Mouse (Mus musculus) heart, adult 2 months (tissue): ENCODE results near the gene Cd6. TPM values are rescaled to one million over a fixed set of nuclear protein-coding genes. Genes with fewer than 3 reads are reported as not detected.
A peak's percentile ranks its signal among the peaks of the same experiment; 100 is the strongest.

ENCODE experiments used
- DNase-seq, 2 experiments: peaks; one replicate each; pipeline ENCODE4 v3.0.0; 2021
- H3K27ac ChIP-seq: fragments of 200-600 bp; 2 replicates; pipeline ENCODE4 v1.8.1; 2022
- H3K27me3 ChIP-seq: fragments of 200-500 bp; 2 replicates; pipeline ENCODE4 v1.6.1; 2012; ENCODE audit warnings: mild to moderate bottlenecking, low read length, inconsistent platforms, mixed read lengths; ENCODE audit not compliant: control insufficient read depth, insufficient read depth
- H3K36me3 ChIP-seq: fragments of 200-500 bp; 2 replicates; pipeline ENCODE4 v1.6.1; 2012; ENCODE audit warnings: low read length, inconsistent platforms; ENCODE audit not compliant: control insufficient read depth, insufficient read depth
- H3K4me1 ChIP-seq: fragments of 200-500 bp; 2 replicates; pipeline ENCODE4 v1.6.1; 2011; ENCODE audit warnings: low read length; ENCODE audit not compliant: control insufficient read depth, insufficient read depth
- H3K4me3 ChIP-seq: fragments of 200-600 bp; 2 replicates; pipeline ENCODE4 v1.8.1; 2022
- H3K79me2 ChIP-seq: fragments of 200-500 bp; replicated peaks from 2 replicates; pipeline ENCODE4 v1.6.1; 2012; ENCODE audit warnings: mild to moderate bottlenecking, inconsistent platforms, low read length, moderate library complexity, mixed read lengths; ENCODE audit not compliant: control insufficient read depth, insufficient read depth
- H3K9ac ChIP-seq: fragments of 200-500 bp; 2 replicates; pipeline ENCODE4 v1.6.1; 2012; ENCODE audit warnings: low read depth, mild to moderate bottlenecking, control low read depth, inconsistent platforms, low read length, mixed read lengths
- CTCF ChIP-seq: fragments of 200-600 bp; IDR thresholded peaks from 2 replicates; pipeline ENCODE4 v1.8.1; 2022; ENCODE audit warnings: antibody characterized with exemption, mild to moderate bottlenecking, moderate library complexity
- EP300 ChIP-seq: fragments of 200-500 bp; IDR thresholded peaks from 2 replicates; pipeline ENCODE4 v1.6.1; 2011; ENCODE audit warnings: low read depth, low read length, control low read depth; ENCODE audit not compliant: insufficient read depth
- POLR2A ChIP-seq: fragments of 200-500 bp; IDR thresholded peaks from 2 replicates; pipeline ENCODE4 v1.6.1; 2011; ENCODE audit warnings: mild to moderate bottlenecking, low read depth, low read length, control low read depth; ENCODE audit not compliant: insufficient read depth
- WGBS: fragments of 180-500 bp; shearing (Covaris S2); methylation state at CpG from one replicate; pipeline ENCODE4 v1.1.7; 2018; 5-methylcytosine and 5-hydroxymethylcytosine counted together
- intact Hi-C: fragments of 180-260 bp; cut with DNase I; formaldehyde crosslinking; loops from one replicate; pipeline ENCODE4 v1.15.1; 2025
- polyA plus RNA-seq: library from polyadenylated mRNA; depleted of rRNA; stranded (reverse); fragments of >200 nt; gene quantifications from 2 replicates; pipeline ENCODE4 v1.2.3, GENCODE M21; 2012
- total RNA-seq, 2 experiments: library from RNA; stranded (reverse); gene quantifications; 2 replicates each; pipeline ENCODE4 v1.2.3; 2021

Gene Cd6
- total and polyA plus RNA-seq, 3 experiments, result 0.07 to 0.76 TPM; not detected in 1

DNA sequence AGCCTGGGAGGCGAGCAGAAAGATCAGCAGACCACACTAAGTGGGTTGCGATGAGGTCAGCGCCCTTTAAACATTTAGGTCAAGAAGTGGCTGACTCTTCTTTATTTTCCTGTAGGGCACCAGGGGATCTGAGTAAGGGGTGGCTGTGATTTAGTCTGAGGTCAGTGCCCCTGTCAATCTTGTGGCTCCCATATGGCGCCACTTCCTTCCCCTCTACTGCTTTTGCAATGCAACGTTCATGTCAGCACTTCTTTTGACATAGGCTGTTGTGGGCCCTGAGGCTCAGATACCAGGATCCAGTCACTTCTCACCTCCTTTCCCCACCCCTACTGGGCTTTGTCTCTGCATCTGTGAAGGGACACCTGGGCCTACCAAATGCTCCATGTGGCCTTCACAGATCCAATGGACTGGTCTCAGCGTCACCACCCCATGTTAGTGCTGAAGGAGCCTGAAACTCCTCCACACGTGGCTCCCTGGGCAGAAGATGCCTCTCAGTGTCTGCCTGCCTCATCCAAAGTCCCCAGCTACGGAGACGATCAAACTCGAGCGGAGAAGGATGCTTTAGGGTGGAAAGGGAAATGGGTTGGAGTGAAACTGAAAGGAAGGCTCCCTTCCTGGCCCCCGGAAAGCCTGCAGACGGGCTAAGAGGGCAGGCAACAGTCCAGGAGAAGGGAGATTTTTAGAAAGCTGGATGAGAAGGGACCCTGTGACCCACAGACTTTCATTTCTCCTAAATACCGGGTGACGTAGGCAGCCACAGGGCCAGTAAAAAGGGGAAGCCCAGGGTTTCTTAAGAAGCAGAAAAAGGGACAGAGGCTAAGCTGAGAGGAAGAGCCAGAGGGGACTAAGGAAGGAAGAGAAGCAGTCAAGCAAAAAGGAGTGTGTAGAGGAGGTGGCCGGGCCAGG lies 12.1 kb upstream of the Cd6 start:
- Histone ChIP-seq H3K9ac (0 out of 2 replicates have a peak overlapping the region, but pooled peaks have one; percentile 17), H3K4me3 (peak overlapping the region; percentile 38), H3K79me2 (no peaks in the 10 kb centered on the region), H3K27me3 (no peaks in the 10 kb centered on the region), H3K27ac (peak overlapping the region; percentile 64), H3K36me3 (no peaks in the 10 kb centered on the region), H3K4me1 (peaks cover 4% of the 10 kb centered on the region)
- peak; percentile 53 to 72 for DNase-seq
- no peak for TF ChIP-seq CTCF
- 0 out of 2 replicates have a peak, but pooled peaks have one; percentile 1 for TF ChIP-seq EP300
- WGBS, result 49% methylated on average over 16 of the region's 16 CpGs
- intact Hi-C loops, result no loop called here

DNA sequence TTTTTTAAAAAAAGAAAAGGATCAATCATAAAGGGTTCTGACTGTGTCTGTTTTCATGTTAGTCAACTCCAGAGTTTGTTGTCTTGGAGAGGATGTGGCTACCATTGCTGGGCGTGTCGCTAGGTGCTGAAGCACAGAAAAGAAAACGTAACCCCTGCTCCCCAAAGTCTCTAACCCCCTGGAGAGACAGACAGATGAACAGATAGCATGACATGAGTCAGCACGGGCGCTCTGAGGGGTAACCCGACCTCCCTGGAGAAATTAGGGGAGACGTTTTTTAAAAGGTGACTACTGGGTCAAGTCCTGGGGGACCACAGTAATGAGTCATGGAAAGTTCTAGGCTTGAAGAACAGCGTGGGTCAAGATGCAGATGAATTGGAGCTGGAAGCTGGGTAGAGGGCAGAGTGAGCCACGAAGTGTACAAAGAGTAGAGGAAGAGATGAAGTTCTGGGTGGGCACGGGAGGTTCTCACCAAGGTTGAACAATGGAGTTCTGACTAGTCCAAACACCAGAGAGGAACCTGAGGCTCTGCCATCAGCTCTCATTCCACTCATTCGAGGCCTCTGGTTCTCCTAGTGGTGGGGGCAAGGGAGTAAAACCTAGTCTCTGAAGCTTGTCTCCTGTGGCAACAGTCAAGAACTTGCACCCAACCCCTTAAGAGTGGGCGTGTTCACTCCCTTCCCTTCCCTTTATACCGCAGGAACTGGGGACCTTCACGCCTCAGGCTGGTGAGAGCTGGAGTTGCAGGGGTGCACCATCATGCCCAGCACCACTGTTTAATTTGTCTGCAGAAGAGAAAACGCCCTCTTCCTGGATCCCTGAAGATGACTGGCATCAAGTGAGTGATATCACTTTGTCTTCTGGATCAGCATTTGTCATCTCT lies 9.4 kb upstream of the Cd6 start, which contains the start of gene Slc15a3:
TSS of gene Slc15a3 (plus strand) at position 718 of the 883 bp plus-strand sequence.
- H3K79me2 ChIP-seq, result no peaks in the 10 kb centered on the region

DNA sequence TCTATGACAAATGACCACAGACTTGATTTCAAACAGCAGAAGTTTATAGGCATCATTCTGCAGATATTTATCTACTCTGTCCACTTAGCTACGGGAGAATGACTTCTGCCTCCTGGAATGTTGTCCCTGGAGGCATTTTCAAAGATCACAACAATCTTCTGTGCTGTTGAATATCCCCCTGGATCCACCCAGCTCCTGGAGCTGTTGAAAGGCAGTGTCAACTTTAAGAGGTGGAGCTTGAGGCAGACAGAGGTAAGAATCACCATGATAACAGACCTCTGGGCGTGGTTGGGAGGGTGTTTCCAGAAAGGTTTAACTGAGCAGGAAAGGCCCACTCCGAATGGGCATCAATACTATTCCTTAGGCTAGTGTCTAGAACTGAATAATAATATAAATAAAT lies 5.8 kb upstream of the Cd6 start:
- H3K27me3 ChIP-seq, result no peaks in the 10 kb centered on the region
- H3K79me2 ChIP-seq, result no peaks in the 10 kb centered on the region
- intact Hi-C loops, result no loop called here
- no peak overlapping the region for H3K9ac ChIP-seq
- no peak for DNase-seq
- WGBS, result 62% methylated on average over 3 of the region's 3 CpGs
- no peaks in the 10 kb centered on the region for H3K4me1 ChIP-seq
- no peak for TF ChIP-seq EP300
- TF ChIP-seq CTCF, result no peak
- TF ChIP-seq POLR2A, result no peak
- no peak overlapping the region for H3K4me3 ChIP-seq
- H3K27ac ChIP-seq, result no peak overlapping the region
- no peaks in the 10 kb centered on the region for H3K36me3 ChIP-seq

More for the DNA sequence above, 9.4 kb upstream of the Cd6 start, which contains the start of gene Slc15a3:
- Histone ChIP-seq H3K27me3 (no peaks in the 10 kb centered on the region), H3K9ac (no peak within 1 kb of the TSS), H3K36me3 (no peaks in the 10 kb centered on the region), H3K4me1 (peaks cover 4% of the 10 kb centered on the region; the same call in 1 of the 2 replicates), H3K27ac (no peak within 1 kb of the TSS), H3K4me3 (no peak within 1 kb of the TSS)
- no peak for DNase-seq
- TF ChIP-seq CTCF (no peak), POLR2A (no peak), EP300 (no peak)
- intact Hi-C loops, result no loop called here
- 75% methylated on average over 15 of the region's 15 CpGs for WGBS

DNA sequence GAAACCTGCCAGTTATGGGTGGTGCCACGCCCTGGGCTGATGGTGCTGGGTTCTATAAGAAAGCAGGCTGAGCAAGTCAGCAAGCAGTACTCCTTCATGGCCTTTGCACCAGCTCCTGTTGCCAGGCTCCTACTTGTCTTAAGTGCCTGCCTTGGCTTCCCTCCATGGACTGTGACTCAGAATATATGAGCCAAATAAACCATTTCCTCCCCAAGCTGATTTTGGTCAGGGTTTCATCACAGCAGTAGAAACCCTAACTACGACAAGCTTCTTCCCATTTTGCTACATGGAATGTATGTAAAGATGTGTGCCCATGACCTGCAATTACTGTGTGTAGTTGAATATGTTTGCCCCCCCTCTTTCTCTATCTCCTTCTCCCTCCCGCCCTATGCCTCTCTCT lies 3.8 kb upstream of the Cd6 start:
- no peak for TF ChIP-seq EP300
- no peaks in the 10 kb centered on the region for H3K4me1 ChIP-seq
- H3K36me3 ChIP-seq, result no peaks in the 10 kb centered on the region
- WGBS, result 81% methylated on average over 3 of the region's 3 CpGs
- intact Hi-C loops, result loop anchor here (5.0 kb wide), 1 partner anchor 124 kb away; no protein-coding TSS in a partner anchor
- no peaks in the 10 kb centered on the region for H3K79me2 ChIP-seq
- DNase-seq, result no peak
- H3K9ac ChIP-seq, result no peak overlapping the region
- no peak overlapping the region for H3K4me3 ChIP-seq
- no peak overlapping the region for H3K27ac ChIP-seq
- H3K27me3 ChIP-seq, result no peaks in the 10 kb centered on the region

DNA sequence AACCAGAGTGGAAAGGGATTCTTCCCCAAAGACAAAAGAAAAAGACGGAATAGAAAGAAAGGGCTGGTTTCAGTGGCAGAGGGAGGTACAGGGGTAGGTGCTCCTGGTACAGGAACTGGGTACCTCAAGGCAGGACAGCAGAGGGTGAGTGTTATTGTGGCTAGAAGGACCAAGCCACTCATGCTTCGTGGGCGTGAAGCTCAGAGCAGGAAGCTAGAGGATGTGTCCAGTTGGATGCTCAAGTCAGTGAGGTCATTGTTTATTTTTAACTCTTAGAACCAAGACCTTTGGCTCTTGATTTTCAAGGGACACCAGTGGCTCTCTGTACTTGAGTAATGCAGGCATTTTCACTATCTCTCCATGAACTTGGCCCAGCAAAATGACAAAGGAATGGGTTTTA lies 2.2 kb upstream of the Cd6 start:
- intact Hi-C loops, result loop anchor here (5.0 kb wide), 1 partner anchor 125 kb away; no protein-coding TSS in a partner anchor
- TF ChIP-seq EP300 (no peak), CTCF (no peak), POLR2A (no peak)
- Histone ChIP-seq H3K27ac (no peak overlapping the region), H3K27me3 (no peaks in the 10 kb centered on the region), H3K4me1 (no peaks in the 10 kb centered on the region), H3K79me2 (no peaks in the 10 kb centered on the region), H3K4me3 (no peak overlapping the region), H3K36me3 (no peaks in the 10 kb centered on the region), H3K9ac (no peak overlapping the region)
- 38% methylated on average over 3 of the region's 3 CpGs for WGBS
- no peak for DNase-seq
